ENCODE assay signal across 12 mouse cellular contexts in genomic region chr6:63432751-63433150, GRCm38 (mm10).
"Had no signal": no experiment of that assay in that cellular context is flagged by ENCODE, and none has a peak within 500 bp of the region (broad histone marks: within the 10 kb centered on the region; RNA-seq: fewer than 3 reads in every experiment).

No protein-coding gene starts in this region.

- DNase-seq: cerebellum, adult 8-10 months; cerebellum, adult 9-11 months; embryo, embryonic 11 days; forebrain, postnatal 0 days; gastrocnemius, adult 2 months; gastrocnemius, postnatal 10 days; gastrocnemius, postnatal 14 days; gastrocnemius, postnatal 25 days; gastrocnemius, postnatal 36 days; heart, adult 11 months; heart, adult 18-20 months; heart, adult 2 months had no signal
